Mouse (Mus musculus) liver, embryonic 16.5 days (tissue): ENCODE results near the gene 0610010K14Rik. TPM values are rescaled to one million over a fixed set of nuclear protein-coding genes. Genes with fewer than 3 reads are reported as not detected.

Experiments used
- ATAC-seq: fragments of 200-750 bp; cut with Nextera tagmentation; 2 replicates; pipeline ENCODE4 v1.8.0; 2017; ENCODE audit warnings: low read depth, mild to moderate bottlenecking, moderate number of reproducible peaks, moderate library complexity
- H3K27ac ChIP-seq: fragments of 300-500 bp; sonication (generic); 2 replicates; pipeline ENCODE4 v1.5.1; 2014; ENCODE audit warnings: mild to moderate bottlenecking, low read length
- H3K27me3 ChIP-seq: fragments of 300-500 bp; sonication (generic); 2 replicates; pipeline ENCODE4 v1.6.1; 2014; ENCODE audit warnings: low read depth, low read length, mixed read lengths; ENCODE audit not compliant: control insufficient read depth, insufficient read depth
- H3K36me3 ChIP-seq: fragments of 300-500 bp; sonication (generic); 2 replicates; pipeline ENCODE4 v1.6.1; 2014; ENCODE audit warnings: mild to moderate bottlenecking; ENCODE audit not compliant: control insufficient read depth, insufficient read depth
- H3K4me1 ChIP-seq: fragments of 300-500 bp; sonication (generic); 2 replicates; pipeline ENCODE4 v1.6.1; 2014; ENCODE audit warnings: low read depth, low read length, mixed read lengths; ENCODE audit not compliant: control insufficient read depth
- H3K4me2 ChIP-seq: fragments of 300-500 bp; sonication (generic); 2 replicates; pipeline ENCODE4 v1.6.1; 2014; ENCODE audit warnings: low read depth, low read length, mixed read lengths
- H3K4me3 ChIP-seq: fragments of 300-500 bp; sonication (generic); 2 replicates; pipeline ENCODE4 v1.5.1; 2014; ENCODE audit warnings: low read depth, mild to moderate bottlenecking, low read length
- H3K9ac ChIP-seq: fragments of 300-500 bp; sonication (generic); 2 replicates; pipeline ENCODE4 v1.6.1; 2014; ENCODE audit warnings: low read depth, low read length
- H3K9me3 ChIP-seq: fragments of 300-500 bp; sonication (generic); replicated peaks from 2 replicates; pipeline ENCODE4 v1.6.1; 2016; ENCODE audit warnings: low read length; ENCODE audit not compliant: control insufficient read depth
- WGBS: fragments of 180-500 bp; shearing (Covaris S2); extraction: QIAGEN DNeasy Blood & Tissue Kit; methylation state at CpG from one replicate; pipeline ENCODE4 v1.1.7; 2014; ENCODE audit not compliant: insufficient replicate concordance; 5-methylcytosine and 5-hydroxymethylcytosine counted together
- polyA plus RNA-seq: library from polyadenylated mRNA; unstranded; fragments of >200 nt; fragmentation: Nextera tagmentation; extraction: Ambion mirVana; gene quantifications from 2 replicates; pipeline ENCODE4 v1.2.1, GENCODE M21; 2015

The 0610010K14Rik gene
- polyA plus RNA-seq, 1 experiment from 2014 or later, result 54.5 TPM

DNA sequence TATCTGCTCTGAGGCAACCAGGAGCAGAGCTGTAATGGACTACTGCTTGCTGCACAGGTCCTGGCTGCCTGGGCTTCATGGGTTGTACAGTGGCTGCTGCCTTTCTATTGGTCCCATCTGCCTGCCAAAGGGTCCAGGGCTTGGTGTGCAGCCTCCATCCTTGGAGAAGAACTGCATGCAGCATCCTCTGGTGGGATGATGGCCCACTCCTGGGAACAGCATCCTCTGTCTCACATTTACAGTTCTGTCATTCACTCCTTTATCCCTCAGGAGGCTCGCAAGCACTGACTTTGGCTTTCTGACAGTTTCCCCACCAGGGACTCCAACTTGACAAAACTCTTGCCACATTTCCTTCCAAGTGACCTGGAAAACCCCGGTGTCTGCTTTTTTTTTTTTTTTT lies 30.9 kb downstream of the 0610010K14Rik start:
- no peak for ATAC-seq
- H3K4me1 ChIP-seq, result no peaks in the 10 kb centered on the region
- 44% methylated on average over 2 of the region's 2 CpGs for WGBS

DNA sequence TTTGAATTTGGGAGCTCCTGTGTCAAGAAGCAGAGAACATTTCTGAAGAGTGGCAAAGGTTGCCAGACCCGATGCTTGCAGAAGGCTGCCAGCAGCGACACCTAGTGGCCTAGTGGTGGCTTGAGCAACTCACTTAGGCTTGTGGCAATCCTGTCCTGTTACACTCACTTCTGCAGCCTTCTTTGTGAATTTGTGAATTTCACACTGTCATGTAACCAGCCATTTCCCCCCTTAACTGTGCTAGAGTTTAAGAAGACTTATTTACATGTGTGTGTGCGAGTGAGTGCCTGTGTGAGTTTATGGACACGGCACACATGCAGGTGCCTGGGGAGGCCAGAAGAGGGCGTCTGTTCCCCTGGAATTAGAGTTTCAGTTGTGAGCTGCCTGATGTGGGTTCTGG lies 36.0 kb downstream of the 0610010K14Rik start:
- 34% methylated on average over 5 of the region's 5 CpGs for WGBS
- H3K36me3 ChIP-seq, result no peaks in the 10 kb centered on the region
- H3K27me3 ChIP-seq, result no peaks in the 10 kb centered on the region
- H3K9me3 ChIP-seq, result no peaks in the 10 kb centered on the region
- no peak overlapping the region for H3K27ac ChIP-seq
- no peak overlapping the region for H3K4me2 ChIP-seq
- H3K4me3 ChIP-seq, result no peak overlapping the region
- H3K4me1 ChIP-seq, result no peaks in the 10 kb centered on the region
- no peak for ATAC-seq
- H3K9ac ChIP-seq, result no peak overlapping the region

More for the DNA sequence above, 30.9 kb downstream of the 0610010K14Rik start:
- no peak overlapping the region for H3K4me2 ChIP-seq
- no peak overlapping the region for H3K27ac ChIP-seq
- no peaks in the 10 kb centered on the region for H3K36me3 ChIP-seq
- H3K27me3 ChIP-seq, result no peaks in the 10 kb centered on the region
- no peak overlapping the region for H3K4me3 ChIP-seq
- H3K9ac ChIP-seq, result no peak overlapping the region
- H3K9me3 ChIP-seq, result no peaks in the 10 kb centered on the region

- H3K36me3 ChIP-seq, result no peaks in the 10 kb centered on the region
- ATAC-seq, result no peak
- no peak overlapping the region for H3K9ac ChIP-seq
- 73% methylated on average over 5 of the region's 5 CpGs for WGBS
- H3K4me1 ChIP-seq, result no peaks in the 10 kb centered on the region
- H3K4me3 ChIP-seq, result no peak overlapping the region
- H3K9me3 ChIP-seq, result no peaks in the 10 kb centered on the region
- no peak overlapping the region for H3K4me2 ChIP-seq
- H3K27me3 ChIP-seq, result no peaks in the 10 kb centered on the region
- no peak overlapping the region for H3K27ac ChIP-seq
These were observed 37.6 kb downstream of the 0610010K14Rik start for GRCm38 (mm10) chr11:70200036-70200608.

DNA sequence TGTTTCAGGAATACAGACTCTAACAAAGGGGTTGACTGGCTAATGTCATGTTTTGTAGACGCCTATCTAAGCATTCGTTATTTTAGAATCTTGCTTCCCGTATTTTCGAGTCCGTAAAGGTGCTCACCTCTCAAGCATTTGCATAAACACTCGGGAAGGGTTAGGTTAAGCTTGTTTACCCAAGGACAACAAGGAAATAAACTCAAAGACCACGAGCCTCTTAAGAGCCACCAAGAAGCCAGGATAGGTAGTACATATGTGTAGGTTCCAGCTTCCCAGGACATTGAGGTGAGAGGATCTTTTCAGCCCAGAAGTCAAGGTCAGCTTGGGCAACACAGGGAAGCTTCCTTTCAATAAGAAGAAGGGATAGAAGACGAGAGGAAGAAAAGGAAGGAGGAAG lies 38.6 kb downstream of the 0610010K14Rik start:
- no peaks in the 10 kb centered on the region for H3K36me3 ChIP-seq
- H3K9me3 ChIP-seq, result no peaks in the 10 kb centered on the region
- ATAC-seq, result no peak
- H3K27ac ChIP-seq, result no peak overlapping the region
- no peaks in the 10 kb centered on the region for H3K4me1 ChIP-seq
- no peak overlapping the region for H3K4me2 ChIP-seq
- WGBS, result 59% methylated on average over 8 of the region's 8 CpGs
- no peak overlapping the region for H3K9ac ChIP-seq
- no peak overlapping the region for H3K4me3 ChIP-seq
- H3K27me3 ChIP-seq, result no peaks in the 10 kb centered on the region

GRCm38 (mm10) chr11:70198332-70198731 lies 39.4 kb downstream of the 0610010K14Rik start:
- 38% methylated on average over 3 of the region's 3 CpGs for WGBS

GRCm38 (mm10) chr11:70193354-70194285 lies 44.1 kb downstream of the 0610010K14Rik start:
- no peak for ATAC-seq
- WGBS, result 56% methylated on average over 11 of the region's 11 CpGs

More at GRCm38 (mm10) chr11:70198332-70198731, 39.4 kb downstream of the 0610010K14Rik start:
- no peak for ATAC-seq
- Histone ChIP-seq H3K27ac (no peak overlapping the region), H3K4me2 (no peak overlapping the region), H3K9ac (no peak overlapping the region), H3K9me3 (no peaks in the 10 kb centered on the region), H3K36me3 (no peaks in the 10 kb centered on the region), H3K4me1 (no peaks in the 10 kb centered on the region), H3K4me3 (no peak overlapping the region), H3K27me3 (no peaks in the 10 kb centered on the region)

DNA sequence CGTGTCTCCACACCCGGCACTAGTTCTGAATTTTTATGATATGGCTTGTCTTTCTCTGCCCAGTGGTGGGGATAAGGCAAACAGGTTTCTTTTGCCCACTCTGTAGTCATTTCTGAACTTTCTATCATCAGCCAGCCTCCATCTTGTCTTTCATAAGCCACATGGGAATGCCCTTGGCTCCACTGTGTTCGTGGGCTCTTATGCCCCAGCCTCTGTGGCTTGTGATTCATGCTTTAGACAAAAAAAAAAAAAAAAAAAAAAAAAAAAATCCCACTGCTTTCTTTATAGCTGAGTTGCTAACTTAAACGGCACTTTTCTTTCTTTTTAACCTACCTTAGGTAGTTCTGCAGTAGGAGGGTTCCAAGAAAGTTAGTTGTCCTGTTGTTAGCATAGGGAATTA lies 45.6 kb downstream of the 0610010K14Rik start:
- no peaks in the 10 kb centered on the region for H3K4me1 ChIP-seq
- no peaks in the 10 kb centered on the region for H3K36me3 ChIP-seq
- no peak overlapping the region for H3K4me3 ChIP-seq
- no peak overlapping the region for H3K27ac ChIP-seq
- no peak for ATAC-seq
- WGBS, result 52% methylated on average over 4 of the region's 4 CpGs
- H3K27me3 ChIP-seq, result no peaks in the 10 kb centered on the region
- H3K4me2 ChIP-seq, result no peak overlapping the region
- H3K9me3 ChIP-seq, result no peaks in the 10 kb centered on the region
- no peak overlapping the region for H3K9ac ChIP-seq

More at GRCm38 (mm10) chr11:70193354-70194285, 44.1 kb downstream of the 0610010K14Rik start:
- Histone ChIP-seq H3K36me3 (no peaks in the 10 kb centered on the region), H3K9me3 (no peaks in the 10 kb centered on the region), H3K27ac (no peak overlapping the region), H3K4me2 (no peak overlapping the region), H3K4me1 (no peaks in the 10 kb centered on the region), H3K4me3 (no peak overlapping the region), H3K27me3 (no peaks in the 10 kb centered on the region), H3K9ac (no peak overlapping the region)

- Histone ChIP-seq H3K9ac (no peak overlapping the region), H3K4me3 (no peak overlapping the region), H3K36me3 (no peaks in the 10 kb centered on the region), H3K27ac (no peak overlapping the region), H3K4me1 (no peaks in the 10 kb centered on the region), H3K27me3 (no peaks in the 10 kb centered on the region), H3K4me2 (no peak overlapping the region), H3K9me3 (no peaks in the 10 kb centered on the region)
- no peak for ATAC-seq
- 60% methylated on average over 6 of the region's 6 CpGs for WGBS
These were observed 46.5 kb downstream of the 0610010K14Rik start for GRCm38 (mm10) chr11:70191188-70191587.
